Mouse (Mus musculus) limb, embryonic 14.5 days (tissue): ENCODE results near the gene Plekhg5. TPM values are rescaled to one million over a fixed set of nuclear protein-coding genes. Genes with fewer than 3 reads are reported as not detected.
A peak's percentile ranks its signal among the peaks of the same experiment; 100 is the strongest.

Source experiments
- ATAC-seq: fragments of 200-750 bp; cut with Nextera tagmentation; 2 replicates; pipeline ENCODE4 v1.8.0; 2017; ENCODE audit warnings: low read depth, moderate number of reproducible peaks, moderate TSS enrichment; ENCODE audit not compliant: low FRiP score
- DNase-seq: peaks from one replicate; pipeline ENCODE4 v3.0.0-alpha.2; 2015; ENCODE audit warnings: low spot score
- H3K27ac ChIP-seq: fragments of 300-500 bp; sonication (generic); replicated peaks from 2 replicates; pipeline ENCODE4 v1.5.1; 2014; ENCODE audit warnings: low read depth, mild to moderate bottlenecking, low read length, moderate library complexity, mixed read lengths
- H3K27me3 ChIP-seq: fragments of 300-500 bp; sonication (generic); 2 replicates; pipeline ENCODE4 v1.6.1; 2014; ENCODE audit warnings: low read length, mixed read lengths; ENCODE audit not compliant: control insufficient read depth, insufficient read depth
- H3K36me3 ChIP-seq: fragments of 300-500 bp; sonication (generic); 2 replicates; pipeline ENCODE4 v1.6.1; 2014; ENCODE audit warnings: mild to moderate bottlenecking, low read length, moderate library complexity, mixed read lengths; ENCODE audit not compliant: control insufficient read depth, insufficient read depth
- H3K4me1 ChIP-seq: fragments of 300-500 bp; sonication (generic); 2 replicates; pipeline ENCODE4 v1.6.1; 2014; ENCODE audit warnings: antibody characterized with exemption, low read length, mixed read lengths; ENCODE audit not compliant: control insufficient read depth, insufficient read depth
- H3K4me2 ChIP-seq: fragments of 300-500 bp; sonication (generic); replicated peaks from 2 replicates; pipeline ENCODE4 v1.6.1; 2014; ENCODE audit warnings: low read depth, mild to moderate bottlenecking, low read length, moderate library complexity; ENCODE audit not compliant: severe bottlenecking
- H3K4me3 ChIP-seq: fragments of 300-500 bp; sonication (generic); replicated peaks from 2 replicates; pipeline ENCODE4 v1.5.1; 2014; ENCODE audit warnings: low read length
- H3K9ac ChIP-seq: fragments of 300-500 bp; sonication (generic); 2 replicates; pipeline ENCODE4 v1.6.1; 2014; ENCODE audit warnings: mild to moderate bottlenecking, low read depth, low read length, moderate library complexity; ENCODE audit not compliant: severe bottlenecking
- H3K9me3 ChIP-seq: fragments of 300-500 bp; sonication (generic); 2 replicates; pipeline ENCODE4 v1.6.1; 2016; ENCODE audit warnings: low read length; ENCODE audit not compliant: control insufficient read depth
- POLR2A ChIP-seq: fragments of 200-500 bp; IDR thresholded peaks from 2 replicates; pipeline ENCODE4 v1.8.0; 2012; ENCODE audit warnings: inconsistent platforms, mild to moderate bottlenecking, moderate library complexity, borderline replicate concordance; ENCODE audit not compliant: insufficient read depth, insufficient read length; ENCODE audit errors: extremely low read depth
- WGBS: fragments of 180-500 bp; shearing (Covaris S2); extraction: QIAGEN DNeasy Blood & Tissue Kit; methylation state at CpG from one replicate; pipeline ENCODE4 v1.1.7; 2014; 5-methylcytosine and 5-hydroxymethylcytosine counted together
- polyA plus RNA-seq, 2 experiments: library from polyadenylated mRNA; depleted of rRNA in 1 of 2; stranded (reverse) in 1 of 2; unstranded in 1 of 2; fragments of >200 nt; fragmentation: Nextera tagmentation in 1 of 2; extraction: Ambion mirVana in 1 of 2; gene quantifications; 2 replicates each; pipeline versions ENCODE4 v1.2.1 to v1.2.3; 2012 to 2014

The Plekhg5 gene
- polyA plus RNA-seq, 2 experiments, result 14.1 to 25.0 TPM

- Histone ChIP-seq H3K4me2 (peak overlapping the region; percentile 82), H3K36me3 (no peaks in the 10 kb centered on the region), H3K4me1 (peaks cover 22% of the 10 kb centered on the region), H3K9ac (no peak overlapping the region), H3K27ac (no peak overlapping the region), H3K27me3 (peaks cover 73% of the 10 kb centered on the region), H3K4me3 (peak overlapping the region; percentile 42), H3K9me3 (no peaks in the 10 kb centered on the region)
- TF ChIP-seq POLR2A, result no peak
- DNase-seq (no peak), ATAC-seq (no peak)
- 5% methylated on average over 44 of the region's 50 CpGs for WGBS
Measured at GRCm38 (mm10) chr4:152131809-152132771, 59.8 kb downstream of the Plekhg5 start.

GRCm38 (mm10) chr4:152132772-152133169 is 60.5 kb downstream of the Plekhg5 start:
- H3K9me3 ChIP-seq, result no peaks in the 10 kb centered on the region
- TF ChIP-seq POLR2A, result no peak
- no peak overlapping the region for H3K9ac ChIP-seq
- 34% methylated on average over 10 of the region's 10 CpGs for WGBS
- H3K4me2 ChIP-seq, result no peak overlapping the region
- DNase-seq, result no peak
- no peaks in the 10 kb centered on the region for H3K36me3 ChIP-seq
- H3K4me3 ChIP-seq, result no peak overlapping the region
- H3K27ac ChIP-seq, result no peak overlapping the region
- ATAC-seq, result no peak
- peaks cover 22% of the 10 kb centered on the region for H3K4me1 ChIP-seq
- H3K27me3 ChIP-seq, result peaks cover 66% of the 10 kb centered on the region

- H3K4me1 ChIP-seq, result peaks cover 22% of the 10 kb centered on the region
- DNase-seq (no peak), ATAC-seq (no peak)
- no peak overlapping the region for H3K4me2 ChIP-seq
- 50% methylated on average over 5 of the region's 5 CpGs for WGBS
- H3K27me3 ChIP-seq, result peaks cover 62% of the 10 kb centered on the region
- no peak for TF ChIP-seq POLR2A
- H3K4me3 ChIP-seq, result no peak overlapping the region
- H3K36me3 ChIP-seq, result no peaks in the 10 kb centered on the region
- no peak overlapping the region for H3K27ac ChIP-seq
- H3K9me3 ChIP-seq, result no peaks in the 10 kb centered on the region
- no peak overlapping the region for H3K9ac ChIP-seq
Measured at GRCm38 (mm10) chr4:152133213-152133612, 60.9 kb downstream of the Plekhg5 start.

DNA sequence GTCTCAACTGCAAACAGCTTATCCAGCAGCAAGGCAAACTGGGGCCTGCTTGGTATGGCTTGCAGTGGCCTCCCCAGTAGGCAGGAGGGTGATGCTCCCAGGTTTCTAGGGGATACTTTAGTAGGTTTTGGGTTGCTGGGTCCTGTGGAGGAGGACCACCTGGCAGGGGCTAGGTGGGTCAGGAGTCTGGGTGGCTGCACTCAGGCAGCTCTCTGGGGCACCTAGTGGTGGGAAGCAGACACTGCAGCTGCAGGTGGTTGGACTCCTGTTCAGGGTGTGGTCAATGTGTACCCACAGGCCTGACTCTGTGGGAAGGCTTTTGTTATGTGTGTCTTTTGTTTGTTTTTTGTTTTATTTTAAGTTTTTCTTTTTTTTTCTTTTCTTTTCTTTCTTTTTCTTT is 62.2 kb downstream of the Plekhg5 start:
- DNase-seq, result no peak
- Histone ChIP-seq H3K9ac (no peak overlapping the region), H3K27me3 (peaks cover 49% of the 10 kb centered on the region), H3K4me3 (no peak overlapping the region), H3K27ac (no peak overlapping the region), H3K36me3 (no peaks in the 10 kb centered on the region), H3K4me2 (no peak overlapping the region), H3K9me3 (no peaks in the 10 kb centered on the region), H3K4me1 (peaks cover 28% of the 10 kb centered on the region)
- TF ChIP-seq POLR2A, result no peak
- ATAC-seq, result no peak

DNA sequence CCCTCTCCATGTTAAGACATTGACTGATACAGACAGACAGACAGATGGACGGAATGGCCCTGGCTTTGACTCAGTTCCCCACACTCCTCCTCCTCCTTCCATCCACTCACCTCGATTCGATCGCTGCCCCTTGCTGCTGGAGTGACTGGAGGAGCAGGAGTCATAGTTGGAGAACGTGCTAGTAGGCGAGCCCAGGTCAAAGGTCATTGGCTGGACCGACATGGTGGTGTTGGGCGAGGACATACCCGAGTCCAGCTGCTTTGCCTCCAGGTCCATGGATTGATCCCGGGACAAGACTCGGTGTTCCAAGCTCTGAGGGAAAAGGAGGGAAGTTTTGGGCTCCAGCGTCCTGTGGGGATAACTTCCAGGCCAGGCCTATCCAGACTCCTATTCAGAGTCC is 63.1 kb downstream of the Plekhg5 start:
- peaks cover 27% of the 10 kb centered on the region for H3K4me1 ChIP-seq
- H3K27ac ChIP-seq, result no peak overlapping the region
- 78% methylated on average over 12 of the region's 12 CpGs for WGBS
- H3K4me3 ChIP-seq, result no peak overlapping the region
- no peak overlapping the region for H3K4me2 ChIP-seq
- no peak overlapping the region for H3K9ac ChIP-seq
- no peaks in the 10 kb centered on the region for H3K36me3 ChIP-seq
- H3K27me3 ChIP-seq, result peaks cover 40% of the 10 kb centered on the region
- no peak for TF ChIP-seq POLR2A
- no peaks in the 10 kb centered on the region for H3K9me3 ChIP-seq
- DNase-seq (no peak), ATAC-seq (no peak)
